Mouse (Mus musculus) cerebellum, adult 8-10 months (tissue): ENCODE results near the gene 1700013G24Rik.
A peak's percentile ranks its signal among the peaks of the same experiment; 100 is the strongest.

Experiments used
- DNase-seq: peaks from one replicate; pipeline ENCODE4 v3.0.0; 2022

1700013G24Rik gene

DNA sequence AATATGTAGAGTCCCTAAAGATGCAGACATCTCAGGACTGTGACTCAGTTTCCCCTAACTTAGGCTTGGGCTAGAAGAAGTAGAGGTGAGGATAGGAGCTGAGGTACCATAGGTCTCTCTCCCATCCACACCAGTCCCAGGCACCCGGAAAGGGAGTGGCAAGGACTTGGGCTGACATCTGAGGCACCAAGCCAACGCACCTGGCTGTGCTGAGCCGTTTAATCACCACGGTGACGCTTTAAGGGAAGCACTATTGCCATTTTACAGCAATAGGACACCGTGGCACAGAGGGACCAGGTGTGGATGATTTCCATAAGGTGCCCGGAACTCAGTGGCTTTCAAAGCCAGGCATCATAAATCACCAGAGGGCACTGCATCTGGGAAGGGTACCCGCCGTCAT lies 5.2 kb downstream of the 1700013G24Rik start:
- no peak for DNase-seq

DNA sequence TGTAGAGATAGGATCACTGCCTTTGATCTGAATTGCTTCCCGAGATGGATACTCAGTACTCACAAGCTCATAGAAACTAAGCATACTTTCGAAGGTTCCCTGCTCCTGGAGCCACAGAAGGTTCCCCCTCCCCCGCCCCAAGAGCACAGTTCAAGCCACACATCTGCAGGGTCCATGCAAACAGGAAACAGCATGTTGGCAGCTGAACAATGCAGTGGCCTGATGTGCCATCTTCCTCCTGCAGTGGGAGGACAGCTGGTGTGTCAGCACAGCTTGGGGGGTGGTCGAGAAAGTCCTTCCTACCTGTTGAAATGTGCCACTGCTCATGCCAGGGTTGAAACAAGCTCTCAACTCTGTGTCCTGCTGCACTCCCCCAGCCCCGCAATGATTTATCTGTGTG lies 5.8 kb downstream of the 1700013G24Rik start:
- DNase-seq = no peak

DNA sequence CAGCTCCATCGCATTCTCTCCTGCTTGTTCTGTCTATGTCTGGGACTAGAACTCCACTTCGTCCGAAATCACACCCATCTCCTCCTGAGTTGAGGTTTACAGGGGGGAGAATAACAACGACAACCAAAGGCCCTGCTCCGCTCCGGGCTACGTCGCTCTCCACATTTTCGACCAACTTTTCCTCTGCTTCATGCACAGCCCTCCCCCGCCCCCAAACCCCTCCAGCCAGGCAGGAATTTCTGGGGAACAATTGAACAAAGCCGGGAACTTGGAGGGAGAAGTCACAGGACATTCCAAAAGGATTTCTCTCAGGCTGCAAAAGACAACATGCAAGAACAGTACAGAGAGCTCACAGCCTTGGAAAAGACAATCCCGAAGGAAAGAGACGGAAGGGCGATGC lies 7.6 kb downstream of the 1700013G24Rik start:
- no peak for DNase-seq

DNA sequence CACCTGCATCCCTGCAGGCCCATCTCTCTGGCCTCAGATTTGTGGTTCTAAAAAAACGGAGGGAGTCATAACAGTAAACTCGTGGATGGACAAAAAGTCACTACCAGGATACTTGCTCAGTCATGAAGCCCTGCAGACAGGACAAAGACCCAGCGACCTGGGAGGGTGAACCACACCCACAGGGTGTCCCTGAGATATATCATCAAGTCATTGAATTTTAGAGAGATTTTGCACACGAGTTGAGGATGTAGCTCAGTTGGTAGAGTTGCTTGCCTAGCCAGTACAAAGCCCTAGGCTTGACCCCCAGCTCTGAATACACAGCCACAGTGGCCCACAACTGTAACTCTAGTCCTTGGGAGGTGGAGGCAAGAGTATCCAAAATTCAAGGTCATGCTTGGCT lies 8.1 kb downstream of the 1700013G24Rik start:
- no peak for DNase-seq

DNA sequence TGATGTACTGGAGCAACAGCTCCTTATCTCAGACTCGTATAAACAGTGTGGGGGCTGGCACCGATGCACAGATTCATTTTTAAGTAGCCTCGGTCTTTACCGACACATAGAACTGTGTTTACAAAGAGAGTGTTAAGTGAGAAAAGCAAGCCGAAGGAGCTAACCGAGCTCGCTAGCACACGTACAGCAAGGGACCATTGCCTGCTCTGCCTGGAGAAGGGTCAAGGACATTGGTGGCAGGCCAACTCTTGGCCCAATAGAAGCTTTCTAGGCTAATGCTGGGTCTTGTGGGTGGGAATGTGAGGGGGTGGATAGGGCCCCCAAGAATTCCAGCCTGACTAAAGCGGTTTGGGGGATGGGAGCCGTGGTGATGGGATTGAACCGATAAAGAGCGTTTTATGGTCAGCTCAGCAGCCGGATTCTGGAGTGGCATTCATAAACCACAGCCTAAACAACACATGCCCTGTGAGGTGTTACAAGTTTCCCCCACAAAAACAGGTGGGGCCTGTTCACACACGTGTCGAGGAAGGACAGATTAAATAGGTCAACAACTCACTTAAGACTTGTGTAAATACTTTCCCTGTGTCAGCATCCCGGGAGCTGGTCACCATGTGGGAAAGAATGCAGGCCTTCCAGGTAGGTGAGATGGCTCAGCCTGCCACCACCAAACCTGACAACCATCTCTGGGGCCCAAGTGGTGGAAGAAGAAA lies 9.1 kb downstream of the 1700013G24Rik start:
- DNase-seq = no peak

DNA sequence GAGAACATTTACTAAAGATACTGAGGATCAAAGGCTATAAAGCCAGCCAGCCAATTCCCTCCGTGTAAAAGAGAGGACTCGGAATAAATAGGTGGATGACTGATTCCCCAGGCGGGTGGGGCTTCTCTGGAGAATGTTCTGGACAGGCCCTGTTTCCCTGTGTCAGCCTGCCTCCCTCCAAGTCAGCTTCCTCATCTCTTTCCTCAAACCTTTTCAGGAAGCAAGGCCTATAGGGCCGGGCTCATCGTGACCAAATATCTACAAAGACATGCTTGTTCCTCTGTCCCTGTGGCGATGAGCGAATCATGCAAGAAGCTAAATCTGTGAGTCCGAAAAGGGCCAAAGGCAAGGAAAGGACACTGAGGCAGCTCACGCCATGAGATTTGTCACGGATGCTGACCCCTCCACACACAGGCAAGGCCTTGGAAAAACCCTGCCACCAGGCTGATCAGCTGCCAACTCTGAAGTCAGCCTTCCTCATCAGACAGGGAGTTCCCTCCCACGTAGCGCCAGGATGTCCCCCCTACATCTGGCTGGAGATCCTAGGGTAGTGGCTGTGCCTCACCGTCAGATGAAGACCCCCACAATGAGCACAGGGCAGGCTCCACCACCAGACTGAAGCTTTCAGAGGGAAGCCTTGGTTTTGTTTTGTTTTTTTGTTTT lies 12.2 kb downstream of the 1700013G24Rik start:
- DNase-seq = no peak

DNA sequence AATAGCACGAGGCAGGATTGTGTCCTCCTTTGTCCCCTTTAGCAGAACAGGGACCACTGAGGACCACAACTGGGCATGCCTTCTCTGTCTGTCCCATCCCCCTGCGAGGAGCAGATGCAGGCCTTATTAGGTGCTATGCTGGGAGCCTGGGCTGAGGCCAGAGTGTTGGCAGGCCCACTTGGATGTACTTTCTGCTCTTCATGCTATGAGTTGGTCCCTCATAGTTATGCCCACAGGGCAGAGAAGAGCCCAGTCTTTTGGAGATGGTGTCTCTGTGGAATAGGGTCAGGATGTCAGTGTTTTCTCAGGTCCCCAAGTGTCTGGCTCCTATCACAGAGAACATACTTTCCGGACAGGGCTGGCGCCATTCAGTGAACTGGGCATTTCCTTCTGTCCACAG lies 13.9 kb downstream of the 1700013G24Rik start:
- no peak for DNase-seq

DNA sequence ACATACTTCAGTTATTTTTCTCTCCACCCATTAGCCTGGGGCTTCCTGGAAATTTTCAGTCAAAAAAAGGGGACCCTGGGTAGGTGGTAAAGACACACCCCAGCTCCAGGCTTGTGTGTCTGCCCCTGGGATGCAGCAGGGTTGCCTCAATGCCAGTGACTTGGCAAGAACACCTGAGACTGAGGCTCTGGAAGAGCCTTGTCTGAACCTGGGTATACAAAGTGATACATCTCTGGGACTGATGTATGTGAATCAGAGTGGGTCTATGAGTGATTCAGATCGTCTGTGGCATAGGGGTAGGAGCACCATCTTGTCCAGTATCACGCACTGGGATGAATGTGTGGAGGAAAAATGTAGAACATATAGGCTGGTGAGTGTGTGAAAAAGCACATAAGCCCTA lies 14.4 kb downstream of the 1700013G24Rik start:
- DNase-seq = no peak

DNA sequence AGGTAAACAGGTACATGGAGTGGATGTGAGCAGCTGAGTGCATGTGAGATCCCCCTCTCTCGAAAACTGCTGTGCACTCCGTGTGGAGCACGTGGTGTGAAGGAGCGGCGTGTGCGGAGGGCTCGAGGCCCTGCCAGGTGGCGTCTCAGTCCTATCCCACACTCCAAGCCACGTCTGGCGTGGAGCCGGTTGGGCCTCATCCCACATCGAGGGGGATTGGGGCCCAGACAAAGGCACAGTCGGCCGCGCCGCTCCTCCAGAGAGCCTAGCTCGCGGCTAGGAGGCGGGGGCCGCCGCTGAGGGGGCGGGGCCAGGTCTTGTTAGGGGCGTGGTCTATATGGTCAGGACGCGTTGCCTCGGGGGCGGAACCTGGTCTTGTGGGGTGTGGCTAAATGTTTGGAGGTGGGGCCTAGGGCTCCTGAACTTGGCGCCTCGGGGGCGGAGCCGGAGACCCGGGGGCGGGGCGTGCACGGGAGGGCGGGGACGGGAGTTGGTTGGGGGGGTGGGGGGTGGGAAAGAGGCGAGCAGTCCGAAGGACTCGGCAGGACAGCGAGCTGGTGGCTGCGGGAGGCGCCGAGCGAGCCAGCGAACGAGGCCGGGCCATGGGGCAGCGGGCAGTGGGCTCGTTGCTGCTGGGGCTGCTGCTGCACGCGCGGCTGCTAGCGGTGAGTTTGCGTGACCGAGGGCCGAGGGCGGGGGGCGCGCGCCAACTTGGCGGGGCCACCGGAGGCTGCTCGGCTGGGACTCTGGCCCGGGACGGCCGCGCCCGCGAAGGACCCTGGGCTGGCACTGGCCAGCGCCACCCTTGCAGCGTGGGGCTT lies 15.4 kb downstream of the 1700013G24Rik start, which contains the start of gene Hspg2:
Gene Hspg2, plus strand, starts transcription at position 510 of the 821 bp plus-strand sequence.
- DNase-seq = peak; percentile 74

DNA sequence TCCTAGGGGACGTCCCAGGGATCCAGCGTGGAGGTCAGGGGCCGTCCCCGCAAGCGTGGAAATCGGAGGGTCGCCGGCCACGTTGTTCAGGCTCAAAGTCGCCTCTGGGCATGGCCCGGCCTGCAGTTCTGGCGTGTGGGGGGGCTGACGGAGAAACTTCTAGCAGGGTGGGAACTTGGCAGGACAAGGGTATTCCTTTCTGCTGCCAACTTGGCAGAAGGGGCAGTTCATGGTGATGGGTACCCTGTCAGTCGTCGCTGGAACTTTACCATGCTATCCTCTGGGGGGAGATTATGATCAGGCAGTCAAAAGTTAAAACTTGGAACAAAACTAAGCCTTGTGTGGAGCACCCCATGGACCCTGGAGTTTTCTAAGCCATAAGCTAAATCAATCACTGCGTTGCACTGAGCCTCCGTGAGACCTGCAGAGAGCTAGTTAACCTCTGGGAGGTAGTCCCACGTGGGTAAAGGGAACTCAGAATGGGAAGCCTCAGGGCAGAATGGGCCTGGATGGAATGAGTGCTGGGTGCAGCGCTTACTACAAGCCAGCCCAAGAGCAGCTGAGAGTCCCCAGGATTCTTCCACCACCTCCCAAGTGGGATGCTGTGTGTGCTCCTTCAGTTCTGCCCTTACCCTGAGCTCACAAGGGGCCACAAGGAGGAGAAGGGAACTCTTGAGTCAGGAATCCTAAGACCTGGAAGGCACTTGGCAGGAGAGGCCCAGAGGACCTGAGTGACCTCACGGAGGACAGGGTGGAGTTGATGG lies 16.2 kb downstream of the 1700013G24Rik start:
- DNase-seq = no peak

DNA sequence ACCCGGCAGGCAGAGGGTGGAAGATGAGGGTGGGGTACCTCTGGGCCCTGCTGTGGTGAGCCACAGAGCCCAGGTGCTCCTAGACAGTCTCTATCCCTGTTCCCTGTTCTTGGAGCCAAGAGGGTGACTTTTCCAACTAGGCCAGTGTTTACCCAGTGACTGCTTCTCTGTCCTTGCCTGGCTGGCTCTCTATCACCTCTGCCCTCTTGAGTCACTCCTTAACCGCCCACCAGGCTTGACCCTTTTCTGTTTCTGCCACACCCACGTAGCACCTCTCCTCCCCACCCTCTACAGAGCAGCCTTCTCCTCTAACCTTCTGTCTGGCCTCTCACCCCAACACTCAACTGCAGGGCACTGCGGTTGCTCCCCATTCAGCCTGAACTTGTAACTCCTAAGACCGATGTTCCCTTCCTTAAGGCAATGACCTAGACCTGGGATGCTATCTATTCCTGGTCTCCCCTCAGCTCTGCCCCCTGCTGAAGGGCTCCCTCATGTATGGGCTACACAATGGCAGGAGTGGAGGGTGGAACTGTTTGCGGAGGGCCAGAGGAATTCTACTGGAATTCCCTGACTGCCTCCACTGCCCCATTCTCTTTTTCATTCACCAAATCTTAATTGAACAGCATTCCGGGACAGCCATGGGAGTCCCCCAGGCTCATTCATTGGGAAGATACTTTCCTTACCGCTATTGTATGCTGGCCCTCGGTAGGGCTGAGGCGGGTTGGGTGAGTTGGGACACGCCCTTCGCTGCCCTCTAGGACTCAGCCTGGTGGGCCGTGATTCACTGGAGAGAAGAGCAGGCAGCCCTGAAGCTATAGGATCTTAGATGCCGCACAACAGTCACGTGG lies 17.0 kb downstream of the 1700013G24Rik start:
- DNase-seq = no peak

DNA sequence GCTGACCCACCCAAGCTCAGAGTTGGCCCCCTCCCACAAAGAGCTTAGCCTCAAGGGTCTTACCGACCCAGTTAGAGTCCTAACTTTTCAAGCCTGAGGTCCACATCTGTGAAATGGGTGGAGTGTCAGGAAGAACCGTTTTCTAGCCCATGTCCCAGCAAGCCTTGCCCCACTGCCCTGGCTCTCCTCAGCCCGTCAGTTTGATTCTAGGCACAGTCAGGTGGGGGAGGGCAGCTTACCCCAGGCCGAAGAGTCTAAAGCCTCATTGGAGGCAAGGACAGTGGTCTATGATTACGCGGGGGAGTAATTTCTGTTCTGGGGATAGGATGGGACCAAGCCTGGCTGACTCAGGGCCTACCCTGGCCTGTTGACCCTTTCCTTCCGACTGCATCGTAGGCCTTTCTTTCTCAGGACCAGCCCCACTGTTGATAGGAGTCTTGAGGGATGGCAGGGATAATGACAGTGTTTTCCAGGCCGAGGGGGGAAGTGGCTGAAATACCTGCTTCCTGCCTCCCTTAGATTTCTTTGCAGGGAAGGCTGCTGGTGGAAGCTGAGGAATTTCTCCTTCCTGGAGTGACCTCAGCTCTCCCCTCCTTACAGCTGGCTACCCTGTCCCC lies 17.7 kb downstream of the 1700013G24Rik start:
- no peak for DNase-seq

DNA sequence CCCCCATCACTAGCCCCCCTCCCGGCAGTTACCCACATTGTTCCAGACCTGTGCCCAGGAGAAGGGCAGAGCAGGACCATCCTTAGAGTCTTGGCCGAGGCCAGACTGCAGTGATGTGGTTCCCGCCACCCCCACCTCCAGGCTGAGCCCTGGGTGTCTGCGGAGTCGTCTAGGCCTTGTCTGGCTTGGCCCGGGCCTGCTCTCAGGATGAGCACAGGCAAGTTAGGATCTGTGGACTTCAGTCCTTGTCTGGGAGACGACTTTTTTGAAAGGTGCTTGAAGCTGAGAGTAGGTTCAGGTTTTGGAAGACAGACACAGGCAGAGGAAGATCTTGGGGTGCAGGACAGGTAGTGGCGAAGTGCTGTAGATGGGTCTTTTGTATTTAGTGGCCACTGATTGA lies 18.2 kb downstream of the 1700013G24Rik start:
- DNase-seq = no peak

DNA sequence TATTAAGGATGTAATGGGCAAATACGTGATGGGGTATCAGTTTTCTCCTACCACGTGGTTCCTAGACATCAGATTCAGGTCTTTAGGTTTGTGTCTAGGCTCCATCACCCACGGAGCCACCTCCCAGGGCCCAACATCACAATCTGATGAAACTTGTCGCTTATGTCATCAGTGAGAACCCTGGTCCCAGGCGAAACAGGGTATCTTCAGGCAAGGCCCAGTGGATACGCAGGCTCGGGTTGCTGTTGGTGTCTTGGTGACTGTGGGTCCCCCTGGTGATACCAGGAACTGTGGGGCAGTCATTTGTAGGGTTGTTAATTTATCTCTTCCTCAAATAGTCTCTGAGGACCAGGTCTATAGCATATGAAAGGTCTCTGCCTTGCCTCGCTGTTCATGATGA lies 20.2 kb downstream of the 1700013G24Rik start:
- no peak for DNase-seq

DNA sequence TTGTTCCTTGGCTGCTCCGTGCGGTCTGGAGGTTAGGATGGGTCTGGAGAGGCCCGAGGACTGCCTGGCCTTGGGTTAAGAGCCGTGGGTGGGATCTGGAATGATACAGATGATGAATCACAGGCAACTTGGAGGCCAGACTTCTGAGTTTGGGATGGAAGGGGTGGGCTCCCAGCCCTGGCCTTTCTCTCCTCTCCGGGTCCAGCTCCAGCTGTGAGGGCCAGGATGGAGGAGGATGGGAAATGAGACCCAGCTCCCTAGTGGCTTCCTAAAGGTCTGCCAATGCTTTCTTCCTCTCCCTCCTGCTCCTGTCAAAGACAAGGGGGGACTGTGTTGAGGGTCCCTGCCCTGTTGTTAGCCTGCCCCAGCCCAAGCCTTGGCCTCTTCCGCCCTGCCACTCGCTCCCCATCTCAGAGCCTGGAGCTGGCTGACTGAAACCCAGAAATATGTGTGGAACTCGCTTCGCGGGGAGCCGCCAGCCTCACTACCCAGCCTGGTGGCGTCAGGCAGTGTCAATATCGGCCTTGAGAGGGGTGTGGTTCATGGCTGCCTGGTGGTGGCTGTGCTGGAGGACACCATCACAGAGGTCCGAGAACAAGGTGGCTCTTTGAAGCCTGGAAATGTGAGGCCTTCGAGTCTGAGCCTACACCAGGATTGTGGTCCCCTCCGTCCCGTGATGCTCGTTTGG lies 20.8 kb downstream of the 1700013G24Rik start:
- DNase-seq = no peak

DNA sequence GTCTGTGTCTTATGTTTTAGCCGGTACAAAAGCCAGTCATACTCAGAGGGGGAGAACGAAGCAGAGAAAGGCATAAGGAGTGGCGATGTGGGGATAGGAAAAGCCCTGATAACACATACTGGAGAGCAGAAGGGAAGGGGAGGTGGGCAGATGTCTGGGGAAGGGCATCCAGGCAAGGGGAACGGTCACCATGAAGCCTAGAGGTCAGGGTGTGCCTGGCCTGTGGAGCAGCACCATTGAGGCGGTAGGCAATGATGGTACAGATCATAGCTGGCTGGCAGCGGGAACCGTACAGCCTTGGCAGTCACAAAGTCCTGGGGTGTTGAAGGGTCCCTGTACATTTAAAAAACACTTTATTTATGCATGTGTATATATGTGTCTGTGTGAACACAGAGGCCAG lies 21.6 kb downstream of the 1700013G24Rik start:
- DNase-seq = no peak

DNA sequence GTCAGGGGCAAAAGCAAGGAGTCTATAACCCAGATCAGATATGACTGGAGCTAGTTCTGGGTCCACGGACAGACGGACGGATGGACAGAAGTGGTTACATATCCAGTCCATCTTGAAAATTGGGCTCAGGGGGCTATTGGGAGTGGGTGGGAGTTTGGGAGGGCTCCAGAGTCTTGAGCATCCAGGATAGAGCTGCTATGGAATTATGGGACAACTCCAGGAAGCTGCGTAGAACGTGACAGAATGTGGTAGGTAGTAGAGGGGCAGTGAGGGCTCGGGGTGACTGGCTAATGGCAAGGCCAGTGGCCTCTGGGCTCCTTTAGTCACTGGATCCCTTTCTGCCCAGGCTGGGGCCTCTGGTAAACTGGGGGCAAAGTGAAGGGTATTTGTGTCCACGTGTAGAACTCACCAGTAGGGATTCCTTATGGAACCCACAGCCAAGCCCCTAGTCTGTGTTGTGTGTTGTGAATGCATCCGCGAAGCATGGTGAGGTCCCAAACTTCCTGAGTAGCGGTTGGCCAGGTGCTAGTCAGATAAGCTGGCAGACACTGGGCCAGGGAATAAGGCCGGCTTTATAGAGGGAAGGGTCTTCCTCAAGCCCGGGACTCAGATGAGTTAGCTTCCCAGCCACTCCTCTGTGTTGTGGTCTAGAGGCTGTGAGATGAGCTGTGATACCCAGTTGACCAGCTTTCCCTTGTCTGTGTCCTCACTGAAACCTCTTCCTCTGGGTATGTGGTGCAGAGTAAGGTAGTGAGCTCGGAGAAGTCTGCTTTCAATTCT lies 22.4 kb downstream of the 1700013G24Rik start:
- DNase-seq = no peak

DNA sequence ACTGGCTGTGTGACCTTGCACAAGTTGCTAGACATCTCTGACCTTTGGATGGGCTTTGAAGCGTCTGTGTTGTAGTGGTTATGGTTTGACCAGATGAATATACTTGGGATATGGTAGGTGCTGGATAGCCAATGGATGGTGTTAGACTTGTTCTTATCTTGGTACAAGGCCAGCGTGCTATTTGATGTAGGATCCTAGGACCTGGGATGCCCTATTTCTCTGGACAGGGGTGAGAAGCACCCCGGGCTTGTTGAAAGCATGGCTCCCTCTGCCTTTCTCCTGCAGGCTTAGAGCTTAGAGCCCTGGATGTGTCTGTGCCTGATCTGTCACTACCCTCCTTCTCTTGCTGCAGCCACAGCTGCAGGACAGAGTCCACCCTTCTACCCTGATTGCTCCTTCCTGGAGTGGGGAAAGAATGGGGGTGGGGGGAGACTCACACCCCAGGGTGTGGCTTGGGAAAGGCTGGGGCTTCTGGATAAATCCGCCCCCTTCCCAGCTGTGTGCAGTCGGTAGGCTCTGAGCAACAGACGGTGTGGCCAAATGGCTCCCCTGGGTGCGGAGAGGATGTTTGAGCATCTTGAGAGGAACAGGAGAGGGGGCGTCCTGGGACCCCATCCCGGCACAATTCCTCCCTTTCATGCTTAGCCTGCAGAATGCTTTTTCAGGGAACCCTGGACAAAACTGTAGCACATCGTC lies 23.1 kb downstream of the 1700013G24Rik start:
- DNase-seq = no peak

DNA sequence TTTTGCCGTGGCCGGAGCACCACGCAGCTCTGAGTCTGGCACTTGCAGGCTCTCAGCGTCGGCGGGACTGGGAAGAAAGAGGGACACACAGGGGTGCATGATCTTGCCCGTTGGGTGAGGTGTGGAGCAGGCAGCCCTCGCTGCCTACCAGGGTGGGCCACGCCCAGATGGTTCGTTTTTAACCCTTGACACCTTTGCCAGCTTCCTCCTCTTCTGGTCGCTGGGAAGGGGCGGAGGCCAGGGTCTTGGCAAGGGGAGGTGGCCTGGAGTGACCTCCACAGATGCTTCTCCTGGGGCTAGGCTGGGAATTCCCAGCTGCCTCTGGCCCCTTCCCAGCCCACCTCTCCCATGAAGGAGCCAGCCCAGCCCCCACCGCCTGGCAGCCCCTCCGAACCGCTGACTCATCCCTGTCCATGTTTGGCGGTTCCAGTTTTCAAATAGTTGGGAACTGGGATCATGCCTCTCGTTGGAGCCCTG lies 23.7 kb downstream of the 1700013G24Rik start:
- no peak for DNase-seq
